Comparison of ENCODE assay signal across 16 mouse cellular contexts in genomic region chr10:4944725-4945124, GRCm38 (mm10).
A peak's percentile ranks its signal among the peaks of the same experiment; 100 is the strongest.
DNase-seq lines count a peak whose midpoint lies in the region.
"Had no signal": no experiment of that assay in that cellular context is flagged by ENCODE, and none has a peak within 500 bp of the region (broad histone marks: within the 10 kb centered on the region; RNA-seq: fewer than 3 reads in every experiment).

No protein-coding gene starts in this region.

- peak; percentile 13 for DNase-seq in kidney, adult 9 months
- DNase-seq in kidney, adult 18-20 months = no peak
- DNase-seq in fat pad, adult 2 months (ENCODE audit: extremely low read depth, low read depth, low spot score) = peak; percentile 79
- peak; percentile 62 for DNase-seq in gonadal fat pad, adult 2 months (ENCODE audit: low read depth)
- no peak for DNase-seq in frontal cortex, adult 2 months (ENCODE audit: extremely low spot score in 1 of 2, low spot score in 1 of 2)
- DNase-seq: adrenal gland, adult 2 months; adrenal gland, postnatal 10 days; adrenal gland, postnatal 25 days; cerebellum, adult 11 months; cerebellum, adult 18-20 months; cerebellum, adult 8-10 months; cerebellum, adult 9-11 months; cerebellum, postnatal 14 days; cerebellum, postnatal 36 days; embryo, embryonic 11 days; forebrain, postnatal 0 days had no signal

Comparison
In these comparisons a context has a peak if more than half of its experiments do, and no peak if none do; other contexts are left out.
1. DNase-seq: peak in kidney, adult 9 months (single experiment), fat pad, adult 2 months (single experiment) and gonadal fat pad, adult 2 months (single experiment); none in kidney, adult 18-20 months (single experiment) and frontal cortex, adult 2 months (0 of 2).